Comparison of ENCODE assay signal across 8 mouse cellular contexts in genomic region chr10:80433513-80434232, GRCm38 (mm10). TPM values are rescaled to one million over a fixed set of nuclear protein-coding genes. Genes with fewer than 3 reads are reported as not detected.
DNase-seq lines count a peak whose midpoint lies in the region; ATAC-seq lines count a peak whose summit lies in the region.

Tcf3 (minus strand) TSS chr10:80433647.

- H3K27ac ChIP-seq in intestine, embryonic 14.5 days (ENCODE audit: low read depth): peak within 1 kb of the TSS; percentile 97

- peak within 1 kb of the TSS; percentile 88 for H3K4me2 ChIP-seq in intestine, embryonic 14.5 days (ENCODE audit: low read length)

- under 1% methylated on average over 37 of the region's 61 CpGs for WGBS in intestine, embryonic 14.5 days

- peak; percentile 96 for DNase-seq in adrenal gland, adult 18-20 months (ENCODE audit: low spot score in 2 of 2)
- DNase-seq in embryo, embryonic 11 days: peak; percentile 99
- DNase-seq in gastrocnemius, postnatal 25 days: peak; percentile 96
- DNase-seq in intestine, embryonic 14.5 days (ENCODE audit: low spot score): peak; percentile 97
- DNase-seq in left cerebral cortex, postnatal 14 days (ENCODE audit: low spot score in 2 of 2): peak; percentile 96 to 99
- peak; percentile 97 for DNase-seq in mesoderm, embryonic 11.5 days (ENCODE audit: low read depth, low spot score)
- DNase-seq in right cerebral cortex, postnatal 36 days (ENCODE audit: low spot score in 2 of 2): peak; percentile 95 to 98
- DNase-seq in yolk sac, embryonic 10.5 days (ENCODE audit: low spot score): peak; percentile 97

- peak within 1 kb of the TSS; percentile 98 for H3K9ac ChIP-seq in intestine, embryonic 14.5 days (ENCODE audit: low read length)

- H3K27me3 ChIP-seq in intestine, embryonic 14.5 days (replicated peaks; ENCODE audit: control insufficient read depth, insufficient read depth, low read length): no peaks in the 10 kb centered on the region

- peak; percentile 88 for ATAC-seq in intestine, embryonic 14.5 days (replicated peaks; ENCODE audit: low FRiP score, low TSS enrichment, low read depth)

- intact Hi-C loops in left cerebral cortex, postnatal 14 days (cut with DNase I): no loop called here

- no peaks in the 10 kb centered on the region for H3K9me3 ChIP-seq in intestine, embryonic 14.5 days (ENCODE audit: control insufficient read depth, low read length)

- peaks cover 27% of the 10 kb centered on the region for H3K36me3 ChIP-seq in intestine, embryonic 14.5 days (ENCODE audit: control insufficient read depth, insufficient read depth, low read length)

- peaks cover 27% of the 10 kb centered on the region for H3K4me1 ChIP-seq in intestine, embryonic 14.5 days (replicated peaks; ENCODE audit: control insufficient read depth, insufficient read depth, low read length)

- peak within 1 kb of the TSS; percentile 52 for H3K4me3 ChIP-seq in intestine, embryonic 14.5 days (ENCODE audit: low read depth, low read length)

RNA-seq across cellular contexts. Expression of gene Tcf3, which starts in this region (rescaled TPM):
- total RNA-seq in adrenal gland, adult 18-20 months (2021): 10 to 100 TPM; 32.9 to 44.2 TPM
- 10 to 100 TPM; 11.1 to 13.8 TPM for total RNA-seq in gastrocnemius, postnatal 25 days (2021)
- polyA plus RNA-seq in intestine, embryonic 14.5 days (2014; fragmentation: Nextera tagmentation; extraction: Ambion mirVana): 106 and 114 TPM in 2 replicates
- total RNA-seq in left cerebral cortex, postnatal 14 days (2021): 10 to 100 TPM; 26.6 to 29.1 TPM

Comparison
In these comparisons a context has a peak if more than half of its experiments do, and no peak if none do; other contexts are left out.
1. Peak in every context shown above with its lines: DNase-seq, ATAC-seq, H3K4me3 ChIP-seq and H3K27ac ChIP-seq.